Mouse (Mus musculus): ENCODE measurements around the gene Pheta1.
A peak's percentile ranks its signal among the peaks of the same experiment; 100 is the strongest.

The Pheta1 gene

GRCm38 (mm10) chr5:121825606-121826005, 23.2 kb upstream of the Pheta1 start:
- DNase-seq (ENCODE audit: low read depth, low spot score) = no peak

GRCm38 (mm10) chr5:121827876-121828275, 20.9 kb upstream of the Pheta1 start:
- no peak for DNase-seq (ENCODE audit: low read depth, low spot score)

GRCm38 (mm10) chr5:121828491-121829432, 20.0 kb upstream of the Pheta1 start:
- DNase-seq (ENCODE audit: low read depth, low spot score) = no peak

DNA sequence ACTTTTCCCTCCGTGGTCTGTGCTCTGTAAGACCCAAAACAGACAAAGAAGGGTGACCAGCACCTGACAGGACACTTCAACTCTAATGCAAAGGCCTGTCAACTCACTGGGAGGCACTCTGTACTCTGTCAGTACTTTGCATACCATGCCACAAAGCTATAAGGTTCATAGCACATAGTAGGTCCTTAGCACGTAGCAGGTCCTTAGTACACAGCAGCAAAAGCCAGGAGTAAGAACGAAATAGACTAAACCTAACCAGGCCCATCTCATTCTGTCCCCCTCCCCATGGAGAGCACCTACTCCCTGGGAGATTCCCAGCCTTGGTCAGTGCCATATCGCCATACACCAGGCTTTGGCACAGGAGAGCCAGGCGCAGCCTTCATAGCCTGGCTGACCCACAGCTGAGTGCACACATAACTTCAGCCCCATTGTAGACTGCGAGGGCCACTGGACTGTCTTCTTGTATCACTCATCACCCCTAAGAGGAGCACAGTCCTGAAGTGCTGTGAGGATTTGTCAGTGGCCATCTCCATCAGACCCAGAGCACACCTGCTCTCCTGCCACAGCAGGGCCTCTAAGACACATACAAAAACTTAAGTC, 17.7 kb upstream of the Pheta1 start:
- DNase-seq (ENCODE audit: low read depth, low spot score) = no peak

- no peak for DNase-seq (ENCODE audit: low read depth, low spot score)
Observed at GRCm38 (mm10) chr5:121832376-121833155, 16.2 kb upstream of the Pheta1 start.

- DNase-seq (ENCODE audit: low read depth, low spot score) = no peak
Observed at GRCm38 (mm10) chr5:121833159-121833558, 15.6 kb upstream of the Pheta1 start.

DNA sequence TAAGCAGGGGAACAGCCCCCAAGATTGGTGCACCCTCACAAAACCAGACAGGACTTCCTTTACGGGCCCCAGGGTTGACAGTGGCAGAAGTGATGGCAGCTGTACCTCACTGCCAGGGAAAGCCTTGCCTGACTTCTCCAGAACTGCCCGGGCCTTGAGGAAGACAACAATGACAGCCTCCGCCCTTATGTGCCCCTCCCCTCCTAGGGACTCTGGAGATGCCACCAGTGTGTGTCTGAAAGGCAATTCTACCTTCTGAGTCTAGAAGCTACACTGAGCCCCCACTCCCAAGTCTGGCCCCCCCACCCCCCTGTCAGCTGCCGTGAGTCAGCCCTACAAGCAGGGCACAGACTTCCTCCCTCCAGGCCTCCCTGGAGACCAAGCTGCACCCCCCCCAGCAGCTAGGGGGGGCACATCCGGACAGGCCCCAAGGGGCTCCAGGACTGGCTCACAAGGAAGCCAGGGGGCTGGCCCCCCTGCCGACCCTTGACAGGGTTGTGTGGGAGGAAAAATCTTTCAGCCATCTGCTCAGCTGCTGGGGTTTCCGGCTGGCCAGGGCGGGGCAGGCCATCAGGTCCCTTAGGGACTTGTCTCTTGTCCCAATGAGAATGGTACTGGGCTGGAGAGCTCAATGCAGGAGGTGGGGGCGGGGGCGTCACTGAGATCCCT, 15.1 kb upstream of the Pheta1 start:
- DNase-seq (ENCODE audit: low read depth, low spot score) = no peak

DNA sequence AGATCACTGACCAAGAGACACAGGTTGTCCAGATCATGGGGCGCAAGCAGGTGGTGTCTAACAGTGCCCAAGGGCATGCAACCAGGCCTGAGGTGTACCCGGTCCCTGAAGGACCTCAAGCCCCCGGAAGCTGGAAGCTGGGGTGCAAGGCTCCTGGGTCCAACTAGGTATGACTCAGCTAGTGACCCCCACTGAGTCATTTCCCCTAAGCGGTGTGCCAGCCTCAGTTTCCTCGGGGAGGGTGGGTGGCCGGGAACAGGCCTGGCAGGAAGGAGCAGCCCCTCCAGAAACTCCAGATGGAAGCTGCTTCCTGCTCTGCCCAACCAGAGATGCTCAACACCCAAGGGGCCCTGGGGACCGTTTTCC, 14.6 kb upstream of the Pheta1 start:
- DNase-seq (ENCODE audit: low read depth, low spot score) = no peak

- DNase-seq (ENCODE audit: low read depth, low spot score) = no peak
Observed at GRCm38 (mm10) chr5:121834991-121835747, 13.6 kb upstream of the Pheta1 start.

DNA sequence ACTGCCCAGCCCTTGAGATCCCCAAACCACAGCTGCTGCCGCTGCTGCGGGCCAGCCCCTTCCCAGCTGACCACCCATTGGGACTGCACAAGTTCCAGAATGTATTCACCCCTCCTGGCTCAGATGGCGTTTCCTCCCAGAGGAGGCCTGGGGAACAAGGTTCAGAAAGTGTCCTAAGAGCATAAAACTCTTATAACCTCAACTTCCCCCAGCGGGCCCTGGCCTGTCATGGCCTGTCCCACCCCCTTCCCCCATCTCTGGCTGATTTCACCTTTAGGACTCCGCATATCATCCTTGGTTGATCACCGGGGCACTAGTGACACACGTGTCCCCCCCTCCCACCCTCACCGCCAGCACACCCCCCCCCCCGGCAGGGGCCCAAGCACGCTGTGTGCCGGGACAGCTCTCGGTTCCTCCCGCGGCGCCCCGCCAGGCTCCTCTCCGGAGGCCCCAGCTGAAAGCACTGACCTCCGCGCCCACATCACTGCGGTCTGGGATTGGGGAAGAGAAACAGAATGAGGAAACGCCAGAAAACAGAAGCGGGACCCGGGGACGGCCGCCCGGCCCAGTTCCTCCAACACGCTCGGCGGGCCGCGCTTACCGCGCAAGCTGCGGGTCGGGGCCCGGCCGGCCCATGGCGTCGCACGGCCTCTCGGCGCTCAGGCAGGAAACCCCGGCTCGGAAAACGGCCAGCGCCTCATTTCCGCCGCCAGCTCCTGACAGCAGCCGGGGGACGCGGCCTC, 12.7 kb upstream of the Pheta1 start:
- no peak for DNase-seq (ENCODE audit: low read depth, low spot score)

- peak; percentile 50 for DNase-seq (ENCODE audit: low read depth, low spot score)
Observed at GRCm38 (mm10) chr5:121836692-121837415, 11.9 kb upstream of the Pheta1 start.

DNA sequence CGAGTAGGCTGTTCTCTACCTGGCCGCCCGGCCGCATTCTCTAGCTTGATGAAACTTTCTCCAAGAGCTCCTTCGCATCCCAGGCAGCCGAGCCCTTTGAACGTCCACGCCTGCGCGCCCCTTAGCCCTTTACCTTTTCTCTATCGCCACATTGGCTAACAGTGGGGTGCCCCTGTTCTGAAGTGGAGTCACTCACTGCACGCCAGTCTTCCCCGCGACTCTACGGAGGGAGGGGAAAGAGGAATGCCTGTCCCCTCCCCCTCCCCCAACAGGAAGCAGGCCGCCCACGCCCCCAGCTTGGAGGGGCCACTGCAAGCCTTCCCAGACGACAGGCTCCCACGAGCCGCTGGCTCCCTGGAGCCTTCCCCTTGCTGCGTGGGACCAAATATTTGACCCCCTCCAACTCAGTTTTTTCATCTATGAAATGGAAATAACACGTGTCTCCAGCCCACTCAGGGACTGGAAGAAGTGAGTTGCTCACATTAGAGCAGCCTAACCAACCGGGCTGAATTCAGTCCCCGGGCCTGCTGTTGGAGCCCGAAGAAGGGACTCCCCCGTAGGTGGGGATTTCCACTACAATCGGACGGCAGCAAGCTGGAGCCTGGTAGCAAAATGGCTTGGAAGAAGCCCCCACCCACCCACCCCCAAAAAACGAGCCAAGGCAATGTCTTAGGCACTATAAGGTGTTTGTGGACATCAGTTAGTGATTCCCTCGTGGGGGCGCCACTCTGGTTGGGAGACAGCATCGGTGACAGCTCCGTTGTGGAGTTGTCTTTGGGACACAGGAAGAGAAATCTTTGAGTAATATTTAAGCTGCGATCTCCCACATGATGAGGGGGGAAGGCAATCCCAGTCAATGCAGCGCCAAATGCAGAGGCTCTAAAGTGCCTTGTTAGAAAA, 11.1 kb upstream of the Pheta1 start, which contains the start of gene Sh2b3:
Gene Sh2b3, minus strand, starts transcription at position 206 of the 900 bp plus-strand sequence.
- DNase-seq (ENCODE audit: low read depth, low spot score) = no peak

- no peak for DNase-seq (ENCODE audit: low read depth, low spot score)
Observed at GRCm38 (mm10) chr5:121838341-121839127, 10.2 kb upstream of the Pheta1 start.

GRCm38 (mm10) chr5:121839128-121839473, 9.7 kb upstream of the Pheta1 start:
- DNase-seq (ENCODE audit: low read depth, low spot score) = no peak

GRCm38 (mm10) chr5:121841516-121841915, 7.3 kb upstream of the Pheta1 start:
- DNase-seq (ENCODE audit: low read depth, low spot score) = no peak

DNA sequence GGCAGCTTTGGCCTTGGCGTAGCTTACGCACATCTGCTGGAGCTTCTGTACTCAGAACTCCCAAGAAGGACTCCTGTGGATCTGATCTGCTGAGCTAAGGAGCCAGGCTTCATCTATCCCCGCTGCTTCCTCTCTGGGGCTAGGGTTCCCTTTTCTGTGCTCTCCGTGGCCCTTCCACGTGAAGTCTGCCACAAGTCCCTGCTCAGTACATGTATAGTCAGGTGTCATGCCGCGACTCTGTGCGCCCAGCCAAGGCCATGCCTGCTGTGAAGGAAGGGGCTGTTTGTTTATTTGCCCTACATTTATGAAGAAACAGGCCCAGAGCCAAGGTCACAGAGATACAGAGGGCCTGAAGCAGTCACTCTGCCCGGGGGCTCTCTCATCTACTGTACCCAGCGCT, 6.8 kb upstream of the Pheta1 start:
- DNase-seq (ENCODE audit: low read depth, low spot score) = no peak

- DNase-seq (ENCODE audit: low read depth, low spot score) = no peak
Observed at GRCm38 (mm10) chr5:121842665-121843118, 6.1 kb upstream of the Pheta1 start.
